Mouse (Mus musculus): ENCODE results near the gene Sh2d6.
"Not testable (repeated sequence)": the region's sequence is repeated elsewhere in the genome, so short reads cannot be mapped to it uniquely, and the experiment has no call there.

The Sh2d6 gene

GRCm38 (mm10) chr6:72492892-72493291, 28.6 kb downstream of the Sh2d6 start:
- DNase-seq = no peak

DNA sequence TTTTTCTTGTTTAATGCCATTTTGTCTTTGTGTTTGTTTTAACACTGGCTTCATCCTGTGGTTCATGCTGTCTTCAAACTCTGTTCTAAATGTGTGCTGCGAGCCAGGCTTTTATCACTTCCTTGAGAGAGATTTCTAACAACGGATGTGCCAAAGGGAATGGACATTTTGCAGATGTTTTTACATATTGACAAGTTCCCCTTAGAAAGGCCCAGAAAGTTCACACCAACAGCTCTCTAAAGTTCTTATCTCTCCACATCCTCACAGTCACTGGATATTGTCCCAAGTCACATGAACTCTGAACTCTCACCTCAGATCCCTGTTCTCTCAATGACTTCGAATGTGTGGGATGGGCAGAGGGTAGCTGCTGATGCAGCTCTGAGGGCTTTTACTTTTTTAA, 30.4 kb downstream of the Sh2d6 start:
- no peak for DNase-seq

- no peak for DNase-seq
Measured at GRCm38 (mm10) chr6:72489534-72489933, 32.0 kb downstream of the Sh2d6 start.

- peak; percentile 75 for DNase-seq
Measured at GRCm38 (mm10) chr6:72488850-72489249, 32.7 kb downstream of the Sh2d6 start.

DNA sequence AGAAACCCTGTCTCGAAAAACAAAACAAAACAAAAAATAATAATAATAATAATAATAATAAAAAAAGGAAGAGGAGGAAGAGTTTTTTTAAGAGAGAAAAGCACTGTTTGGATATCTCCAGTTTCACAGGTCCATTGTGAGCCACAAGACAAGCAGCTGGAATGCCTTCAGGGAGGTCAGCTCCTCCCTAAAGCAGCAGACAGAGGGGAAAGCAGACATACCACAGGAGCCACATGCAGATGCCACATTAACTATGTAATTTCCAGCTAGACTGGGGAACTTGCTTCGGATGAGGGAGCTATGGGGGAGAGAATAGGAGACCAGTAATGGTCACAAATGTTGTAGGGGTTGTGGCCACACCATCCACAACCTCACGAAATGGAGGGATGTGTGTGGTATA, 34.2 kb downstream of the Sh2d6 start:
- no peak for DNase-seq

GRCm38 (mm10) chr6:72486307-72486706, 35.2 kb downstream of the Sh2d6 start:
- no peak for DNase-seq

GRCm38 (mm10) chr6:72484887-72485286, 36.6 kb downstream of the Sh2d6 start:
- DNase-seq = peak; percentile 55

GRCm38 (mm10) chr6:72482156-72482555, 39.4 kb downstream of the Sh2d6 start:
- DNase-seq = no peak

GRCm38 (mm10) chr6:72480422-72480702, 41.1 kb downstream of the Sh2d6 start:
- no peak for DNase-seq

DNA sequence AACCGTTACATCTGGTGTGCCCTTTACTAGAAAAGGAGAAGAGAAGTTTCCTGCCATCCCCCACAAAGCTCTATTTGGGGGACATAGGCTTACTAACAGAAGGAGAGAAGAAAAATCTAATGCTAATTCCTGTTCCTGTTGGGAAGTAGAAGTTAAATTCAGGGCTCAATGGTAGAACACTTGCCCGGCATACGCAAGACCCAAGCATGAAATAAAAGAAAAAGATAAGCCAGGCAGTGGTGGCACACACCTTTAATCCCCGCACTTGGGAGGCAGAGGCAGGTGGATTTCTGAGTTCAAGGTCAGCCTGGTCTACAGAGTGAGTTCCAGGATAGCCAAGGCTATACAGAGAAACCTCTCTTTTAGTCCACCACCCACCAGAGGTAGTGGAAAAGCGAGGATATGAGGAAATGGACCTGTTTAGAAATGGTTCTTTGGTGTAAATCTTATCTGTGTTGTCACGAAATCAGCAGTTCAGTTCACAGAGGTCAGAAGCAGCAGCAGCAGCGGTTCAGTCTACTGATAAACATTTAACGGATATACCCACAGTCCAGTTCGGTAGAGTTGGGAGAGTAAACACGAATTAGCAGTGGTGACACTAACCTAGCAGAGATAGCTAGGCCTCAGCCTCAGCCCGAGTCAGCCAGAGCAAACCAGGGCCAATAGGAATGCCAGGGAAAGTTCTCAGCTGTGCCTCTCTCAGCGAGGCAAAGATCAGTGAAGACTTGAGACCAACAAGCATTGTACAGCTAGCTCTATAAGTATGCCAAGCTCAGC, 41.7 kb downstream of the Sh2d6 start:
- no peak for DNase-seq

DNA sequence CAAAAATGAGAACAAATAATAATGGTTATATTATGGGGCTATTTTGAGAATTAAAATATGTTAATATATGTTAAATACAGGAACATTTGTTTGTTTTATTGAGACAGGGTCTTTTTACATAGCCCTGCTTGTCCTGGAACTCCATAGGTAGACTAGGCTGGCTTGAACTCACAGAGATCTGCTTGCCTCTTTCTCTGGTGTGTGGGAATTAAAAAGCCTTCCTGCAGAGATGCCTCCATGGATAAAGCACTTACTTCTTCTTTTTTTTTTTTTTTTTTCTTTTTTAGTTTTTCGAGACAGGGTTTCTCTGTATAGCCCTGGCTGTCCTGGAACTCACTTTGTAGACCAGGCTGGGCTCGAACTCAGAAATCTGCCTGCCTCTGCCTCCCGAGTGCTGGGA, 42.8 kb downstream of the Sh2d6 start:
- DNase-seq = not testable (repeated sequence)

DNA sequence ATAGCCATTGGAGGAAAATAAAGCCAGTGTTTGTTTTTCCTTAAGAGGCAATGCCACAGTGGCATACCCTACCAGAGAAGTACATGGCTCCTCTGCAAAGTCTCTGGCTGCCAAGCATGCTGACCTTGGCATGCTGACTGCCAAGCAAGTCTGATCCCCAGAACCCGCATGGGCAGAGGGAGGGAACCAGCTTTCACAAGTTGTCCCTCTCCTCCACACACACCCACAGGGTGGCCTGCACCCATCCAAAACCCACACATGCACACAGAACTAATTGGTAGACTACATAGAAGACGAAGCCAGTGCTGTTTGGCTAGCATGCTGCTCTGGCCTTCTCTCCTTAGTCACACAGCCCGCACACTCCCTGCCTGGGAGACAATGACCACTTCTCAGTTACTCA, 43.9 kb downstream of the Sh2d6 start:
- peak; percentile 76 for DNase-seq

GRCm38 (mm10) chr6:72476836-72477235, 44.7 kb downstream of the Sh2d6 start:
- DNase-seq = peak; percentile 83

DNA sequence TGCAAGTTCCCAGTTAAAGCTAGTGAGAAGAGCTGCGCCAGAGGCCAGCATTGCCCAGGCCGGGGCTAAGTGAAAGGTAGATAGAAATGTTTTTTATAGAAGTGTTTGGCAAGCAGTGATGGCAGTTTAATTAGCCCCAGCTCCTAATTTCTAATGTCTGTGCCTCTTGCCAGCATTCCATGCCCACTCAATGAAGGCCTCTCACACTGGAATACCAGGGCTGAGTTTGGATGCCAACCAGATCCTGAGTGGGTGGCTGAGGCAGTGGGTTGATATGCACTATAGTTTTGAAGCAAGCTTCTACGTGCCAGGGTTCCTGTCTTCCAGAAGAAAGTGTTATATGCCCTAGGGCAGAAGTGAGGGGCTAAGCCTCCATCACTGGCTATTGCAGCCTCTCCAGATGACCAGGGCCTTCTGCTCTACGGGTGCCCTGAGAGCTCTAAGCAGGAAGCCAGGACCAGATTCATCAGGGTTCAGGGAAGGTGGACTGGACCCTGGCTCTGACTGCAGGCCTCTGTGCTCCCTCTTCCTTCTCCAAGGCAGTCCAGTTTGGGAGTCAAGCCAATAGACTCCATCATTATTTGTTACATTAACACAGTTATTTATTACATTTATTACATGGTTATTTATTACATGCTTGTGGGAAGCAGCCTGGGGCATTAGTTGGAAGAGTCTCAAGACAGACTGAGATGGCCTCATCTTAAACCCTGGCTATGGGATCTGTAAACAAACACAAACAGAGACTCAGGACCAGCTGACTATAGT, 46.1 kb downstream of the Sh2d6 start:
- DNase-seq = peak; percentile 82

- DNase-seq = peak; percentile 85
Measured at GRCm38 (mm10) chr6:72473264-72474041, 48.1 kb downstream of the Sh2d6 start.

DNA sequence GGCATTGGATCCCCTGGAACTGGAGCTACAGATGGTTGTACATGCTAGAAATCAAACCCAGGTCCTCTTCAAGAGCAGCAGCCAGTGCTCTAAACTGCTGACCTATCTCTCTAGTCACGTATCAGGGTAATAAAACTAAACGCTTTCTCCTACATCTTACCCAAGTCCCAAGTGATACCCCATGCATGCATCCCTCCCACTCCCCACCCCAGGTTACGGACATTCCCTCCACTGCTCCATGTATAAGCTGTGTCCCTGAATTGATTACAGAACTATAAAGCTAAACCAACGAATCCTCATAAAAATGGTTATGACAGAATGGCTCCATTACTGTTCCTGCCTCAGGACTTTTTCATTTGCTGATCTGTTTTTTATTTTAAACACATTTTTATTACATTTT, 55.3 kb downstream of the Sh2d6 start:
- DNase-seq = no peak

- DNase-seq = peak; percentile 95
Measured at GRCm38 (mm10) chr6:72465361-72466157, 55.9 kb downstream of the Sh2d6 start.

All from kidney, adult 9 months (tissue).